Mouse (Mus musculus): ENCODE results near the gene Vmn1r212.

The Vmn1r212 gene

DNA sequence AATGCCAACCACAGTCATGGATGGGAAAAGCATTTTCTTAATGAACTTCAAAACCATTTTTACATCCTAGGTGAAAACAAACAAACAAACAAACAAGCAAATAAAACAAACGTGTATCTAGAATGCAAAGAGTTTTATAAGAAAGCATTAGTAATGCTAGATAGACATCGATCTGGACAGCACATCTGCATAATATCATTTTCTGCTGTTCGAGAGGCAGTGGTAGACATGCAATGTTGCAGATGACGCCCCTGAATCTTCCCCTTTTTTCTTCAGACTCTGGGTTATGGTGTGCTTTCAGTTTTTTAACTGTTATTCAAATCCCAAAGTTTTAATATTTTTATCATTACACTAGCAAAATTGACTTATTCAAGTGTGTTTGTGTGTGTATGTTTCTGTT lies at the start of gene Vmn1r212:
Gene Vmn1r212 (minus strand): TSS at position 101 of the 400 bp plus-strand sequence.
- 84% methylated on average over 4 of the region's 4 CpGs for WGBS

DNA sequence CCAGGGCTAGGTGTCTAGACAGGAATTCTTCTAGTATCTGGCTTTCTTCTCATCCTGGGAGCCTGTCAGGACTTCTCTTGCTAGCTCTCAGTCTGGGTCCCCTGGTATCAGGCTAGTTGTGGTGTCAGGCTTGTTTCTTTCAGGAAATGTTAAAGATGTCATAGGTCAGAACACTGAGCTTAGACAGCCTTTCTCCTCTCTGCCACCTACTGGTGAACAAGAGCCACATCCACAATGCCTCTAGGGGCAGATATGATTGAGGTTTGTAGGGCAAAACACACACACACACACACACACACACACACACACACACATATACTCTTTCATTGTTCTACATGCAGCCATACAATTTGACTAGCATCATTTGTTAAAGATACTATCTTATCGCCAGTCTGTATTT lies 4.7 kb downstream of the Vmn1r212 start:
- 93% methylated on average over 1 of the region's 1 CpGs for WGBS

DNA sequence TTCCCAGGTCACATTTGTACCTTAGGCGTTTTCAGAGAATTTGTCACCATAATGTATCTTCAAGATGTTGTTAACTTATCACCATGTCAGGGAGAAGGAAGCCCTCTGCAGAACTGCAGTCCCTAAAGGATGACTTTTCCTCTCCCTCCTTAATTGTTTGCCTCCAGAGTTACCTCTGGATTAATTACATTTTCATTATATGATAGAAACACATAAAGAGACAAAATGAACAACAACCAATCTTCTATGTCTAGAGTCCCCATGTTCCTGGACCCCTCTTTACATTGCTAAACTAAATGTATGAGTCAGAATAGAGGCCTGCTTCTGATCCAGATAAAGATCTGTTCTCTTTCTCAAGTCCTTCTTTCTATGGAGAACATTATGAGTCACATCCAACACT lies 26.5 kb downstream of the Vmn1r212 start, which contains the start of gene Vmn1r211:
Gene Vmn1r211 (minus strand): TSS at position 101 of the 400 bp plus-strand sequence.
- WGBS: 67% methylated on average over 1 of the region's 1 CpGs

DNA sequence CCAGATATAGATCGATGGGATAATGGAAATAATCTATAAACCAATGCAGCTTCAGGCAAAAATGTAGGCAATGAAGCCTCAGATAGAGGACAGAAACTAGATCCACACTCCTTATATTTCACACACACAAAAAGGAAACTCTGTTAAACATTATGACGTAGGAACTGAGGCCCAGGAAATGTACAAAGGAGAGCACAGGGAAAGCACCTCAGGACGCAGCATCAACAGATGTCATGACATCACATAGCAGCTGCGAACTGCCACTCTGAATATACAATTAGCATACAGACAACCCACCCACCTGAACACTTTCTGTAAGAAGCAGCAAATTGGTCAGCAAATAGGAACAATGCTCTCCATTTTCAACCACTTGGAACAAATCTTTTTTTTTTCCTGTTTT lies 29.2 kb downstream of the Vmn1r212 start:
- WGBS: 66% methylated on average over 4 of the region's 4 CpGs

DNA sequence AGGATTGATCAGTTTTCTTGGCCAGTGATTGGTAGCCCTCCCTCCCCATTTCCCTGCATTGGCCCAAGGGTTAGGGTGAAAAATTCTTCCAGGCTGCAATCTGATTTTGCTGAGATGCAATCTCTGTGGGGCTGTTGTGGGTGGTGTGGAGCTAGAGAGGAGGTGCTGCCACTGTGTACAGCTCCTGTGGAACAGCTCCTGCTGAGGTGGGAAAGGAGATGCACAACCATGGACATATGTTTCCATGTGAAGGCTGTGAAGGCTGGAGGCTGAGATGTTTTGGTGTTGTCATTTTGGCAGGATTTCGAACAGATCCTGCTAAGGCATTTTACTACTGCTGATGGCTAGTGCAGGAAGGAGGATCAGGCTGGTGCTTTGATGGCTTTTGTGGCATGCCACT lies 37.2 kb downstream of the Vmn1r212 start:
- 50% methylated on average over 1 of the region's 1 CpGs for WGBS

DNA sequence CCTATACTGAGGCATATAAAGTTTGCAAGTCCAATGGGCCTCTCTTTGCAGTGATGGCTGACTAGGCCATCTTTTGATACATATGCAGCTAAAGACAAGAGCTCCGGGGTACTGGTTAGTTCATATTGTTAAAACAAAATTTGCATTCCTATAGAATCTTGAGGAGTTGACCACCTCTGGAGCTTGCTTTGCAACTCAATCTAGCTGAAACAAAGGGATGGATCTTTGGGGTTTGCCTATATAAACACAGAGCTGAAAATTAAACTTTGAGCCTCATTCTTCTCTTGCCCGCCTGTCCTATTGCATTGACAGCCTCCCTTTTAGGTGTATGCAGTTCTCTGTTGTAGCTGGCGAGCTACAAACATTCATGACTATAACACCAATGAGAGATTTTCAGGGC lies 39.7 kb downstream of the Vmn1r212 start:
- 72% methylated on average over 3 of the region's 3 CpGs for WGBS
